Mouse (Mus musculus) limb, embryonic 14.5 days (tissue): ENCODE measurements around the gene Tasp1. TPM values are rescaled to one million over a fixed set of nuclear protein-coding genes. Genes with fewer than 3 reads are reported as not detected.
"Not testable (repeated sequence)": the region's sequence is repeated elsewhere in the genome, so short reads cannot be mapped to it uniquely, and the experiment has no call there.

Source experiments
- ATAC-seq: fragments of 200-750 bp; cut with Nextera tagmentation; 2 replicates; pipeline ENCODE4 v1.8.0; 2017; ENCODE audit warnings: low read depth, moderate number of reproducible peaks, moderate TSS enrichment; ENCODE audit not compliant: low FRiP score
- DNase-seq: peaks from one replicate; pipeline ENCODE4 v3.0.0-alpha.2; 2015; ENCODE audit warnings: low spot score
- H3K27ac ChIP-seq: fragments of 300-500 bp; sonication (generic); replicated peaks from 2 replicates; pipeline ENCODE4 v1.5.1; 2014; ENCODE audit warnings: low read depth, mild to moderate bottlenecking, low read length, moderate library complexity, mixed read lengths
- H3K27me3 ChIP-seq: fragments of 300-500 bp; sonication (generic); 2 replicates; pipeline ENCODE4 v1.6.1; 2014; ENCODE audit warnings: low read length, mixed read lengths; ENCODE audit not compliant: control insufficient read depth, insufficient read depth
- H3K36me3 ChIP-seq: fragments of 300-500 bp; sonication (generic); 2 replicates; pipeline ENCODE4 v1.6.1; 2014; ENCODE audit warnings: mild to moderate bottlenecking, low read length, moderate library complexity, mixed read lengths; ENCODE audit not compliant: control insufficient read depth, insufficient read depth
- H3K4me1 ChIP-seq: fragments of 300-500 bp; sonication (generic); 2 replicates; pipeline ENCODE4 v1.6.1; 2014; ENCODE audit warnings: antibody characterized with exemption, low read length, mixed read lengths; ENCODE audit not compliant: control insufficient read depth, insufficient read depth
- H3K4me2 ChIP-seq: fragments of 300-500 bp; sonication (generic); replicated peaks from 2 replicates; pipeline ENCODE4 v1.6.1; 2014; ENCODE audit warnings: low read depth, mild to moderate bottlenecking, low read length, moderate library complexity; ENCODE audit not compliant: severe bottlenecking
- H3K4me3 ChIP-seq: fragments of 300-500 bp; sonication (generic); replicated peaks from 2 replicates; pipeline ENCODE4 v1.5.1; 2014; ENCODE audit warnings: low read length
- H3K9ac ChIP-seq: fragments of 300-500 bp; sonication (generic); 2 replicates; pipeline ENCODE4 v1.6.1; 2014; ENCODE audit warnings: mild to moderate bottlenecking, low read depth, low read length, moderate library complexity; ENCODE audit not compliant: severe bottlenecking
- H3K9me3 ChIP-seq: fragments of 300-500 bp; sonication (generic); 2 replicates; pipeline ENCODE4 v1.6.1; 2016; ENCODE audit warnings: low read length; ENCODE audit not compliant: control insufficient read depth
- POLR2A ChIP-seq: fragments of 200-500 bp; IDR thresholded peaks from 2 replicates; pipeline ENCODE4 v1.8.0; 2012; ENCODE audit warnings: inconsistent platforms, mild to moderate bottlenecking, moderate library complexity, borderline replicate concordance; ENCODE audit not compliant: insufficient read depth, insufficient read length; ENCODE audit errors: extremely low read depth
- WGBS: fragments of 180-500 bp; shearing (Covaris S2); extraction: QIAGEN DNeasy Blood & Tissue Kit; methylation state at CpG from one replicate; pipeline ENCODE4 v1.1.7; 2014; 5-methylcytosine and 5-hydroxymethylcytosine counted together
- polyA plus RNA-seq, 2 experiments: library from polyadenylated mRNA; depleted of rRNA in 1 of 2; stranded (reverse) in 1 of 2; unstranded in 1 of 2; fragments of >200 nt; fragmentation: Nextera tagmentation in 1 of 2; extraction: Ambion mirVana in 1 of 2; gene quantifications; 2 replicates each; pipeline versions ENCODE4 v1.2.1 to v1.2.3; 2012 to 2014

Gene Tasp1
- polyA plus RNA-seq, 2 experiments = 11.6 to 21.0 TPM

GRCm38 (mm10) chr2:140024937-140025336, 41.7 kb downstream of the Tasp1 start:
- DNase-seq (peak; percentile 60), ATAC-seq (no peak)
- H3K27ac ChIP-seq = no peak overlapping the region
- TF ChIP-seq POLR2A = no peak
- no peaks in the 10 kb centered on the region for H3K9me3 ChIP-seq
- WGBS = 51% methylated on average over 4 of the region's 4 CpGs
- peaks cover 23% of the 10 kb centered on the region for H3K36me3 ChIP-seq
- no peaks in the 10 kb centered on the region for H3K27me3 ChIP-seq
- H3K4me2 ChIP-seq = no peak overlapping the region
- H3K4me3 ChIP-seq = no peak overlapping the region
- no peaks in the 10 kb centered on the region for H3K4me1 ChIP-seq
- no peak overlapping the region for H3K9ac ChIP-seq

DNA sequence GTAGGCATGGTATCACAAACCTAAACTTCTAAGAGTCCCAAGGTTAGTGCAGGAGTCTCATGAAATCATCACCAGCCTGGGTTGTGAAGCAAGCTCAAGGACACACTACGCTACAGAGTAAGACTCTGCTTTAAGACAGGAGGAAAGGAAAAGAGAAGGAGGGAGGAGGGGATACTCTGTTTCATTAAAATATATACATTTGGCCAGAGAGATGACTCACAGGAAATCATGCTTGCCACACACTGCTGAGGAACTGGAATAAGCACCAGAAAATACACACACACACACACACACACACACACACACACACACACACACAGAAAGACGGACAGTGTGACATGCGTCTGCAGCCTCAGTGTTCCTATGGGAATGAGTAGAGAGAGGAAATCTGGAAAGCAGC, 59.2 kb downstream of the Tasp1 start:
- no peak overlapping the region for H3K4me3 ChIP-seq

GRCm38 (mm10) chr2:139998170-139998569, 68.4 kb downstream of the Tasp1 start:
- DNase-seq = no peak
- 90% methylated on average over 2 of the region's 2 CpGs for WGBS
- TF ChIP-seq POLR2A = no peak
- Histone ChIP-seq H3K36me3 (peaks cover 6% of the 10 kb centered on the region; the same call in 1 of the 2 replicates), H3K4me2 (no peak overlapping the region), H3K9me3 (no peaks in the 10 kb centered on the region), H3K27ac (no peak overlapping the region), H3K4me1 (no peaks in the 10 kb centered on the region), H3K27me3 (no peaks in the 10 kb centered on the region), H3K9ac (no peak overlapping the region), H3K4me3 (no peak overlapping the region)
- ATAC-seq = no peak

More for the DNA sequence above, 59.2 kb downstream of the Tasp1 start:
- H3K4me2 ChIP-seq = no peak overlapping the region
- DNase-seq (no peak), ATAC-seq (no peak)
- H3K36me3 ChIP-seq = peaks cover 3% of the 10 kb centered on the region; the same call in 1 of the 2 replicates
- H3K4me1 ChIP-seq = no peaks in the 10 kb centered on the region
- H3K9ac ChIP-seq = no peak overlapping the region
- no peaks in the 10 kb centered on the region for H3K9me3 ChIP-seq
- no peaks in the 10 kb centered on the region for H3K27me3 ChIP-seq
- 92% methylated on average over 3 of the region's 3 CpGs for WGBS
- no peak overlapping the region for H3K27ac ChIP-seq
- TF ChIP-seq POLR2A = no peak

GRCm38 (mm10) chr2:139989907-139990306, 76.7 kb downstream of the Tasp1 start:
- H3K4me3 ChIP-seq, H3K27ac ChIP-seq, H3K9me3 ChIP-seq, H3K4me1 ChIP-seq, H3K9ac ChIP-seq, ATAC-seq, DNase-seq, H3K27me3 ChIP-seq, H3K4me2 ChIP-seq: not testable (repeated sequence)
- WGBS = 88% methylated on average over 1 of the region's 1 CpGs
- H3K36me3 ChIP-seq = peaks cover 12% of the 10 kb centered on the region

GRCm38 (mm10) chr2:139967451-139967850, 99.2 kb downstream of the Tasp1 start:
- DNase-seq = no peak
- Histone ChIP-seq H3K9ac (no peak overlapping the region), H3K4me1 (no peaks in the 10 kb centered on the region), H3K9me3 (no peaks in the 10 kb centered on the region), H3K27me3 (no peaks in the 10 kb centered on the region), H3K4me2 (no peak overlapping the region), H3K27ac (no peak overlapping the region), H3K4me3 (no peak overlapping the region), H3K36me3 (no peaks in the 10 kb centered on the region)
- TF ChIP-seq POLR2A = no peak
- ATAC-seq = no peak
- WGBS = 68% methylated on average over 2 of the region's 2 CpGs

DNA sequence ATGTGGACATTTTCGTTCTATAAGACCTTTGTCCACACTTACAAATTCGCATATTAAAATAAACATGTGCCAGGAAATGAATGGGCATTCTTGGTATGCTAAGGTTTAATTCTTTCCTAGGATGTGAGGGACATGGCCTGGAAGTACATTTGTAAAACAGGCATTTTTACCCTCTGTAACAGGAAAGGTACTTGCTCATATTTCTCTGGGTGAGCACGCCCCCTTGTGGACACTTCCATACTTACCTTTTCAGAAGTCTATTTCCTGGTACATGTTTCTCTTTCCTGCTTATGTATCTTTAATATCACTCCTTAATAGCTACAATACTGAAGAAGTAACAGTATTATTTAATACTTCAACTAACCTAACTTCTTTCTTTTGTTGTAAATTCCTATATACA, 100.3 kb downstream of the Tasp1 start:
- DNase-seq = peak; percentile 59
- H3K27ac ChIP-seq = no peak overlapping the region
- no peak overlapping the region for H3K4me3 ChIP-seq
- H3K9ac ChIP-seq = no peak overlapping the region
- H3K9me3 ChIP-seq = no peaks in the 10 kb centered on the region
- 47% methylated on average over 3 of the region's 3 CpGs for WGBS
- no peak overlapping the region for H3K4me2 ChIP-seq
- TF ChIP-seq POLR2A = no peak
- no peaks in the 10 kb centered on the region for H3K36me3 ChIP-seq
- no peaks in the 10 kb centered on the region for H3K27me3 ChIP-seq
- H3K4me1 ChIP-seq = no peaks in the 10 kb centered on the region
- ATAC-seq = no peak
